Mouse (Mus musculus): ENCODE data around the gene Trpv2. TPM values are rescaled to one million over a fixed set of nuclear protein-coding genes. Genes with fewer than 3 reads are reported as not detected.

Gene Trpv2
- total and polyA plus RNA-seq, 3 experiments, result 39.2 to 58.7 (median 46.2) TPM

- Histone ChIP-seq H3K4me3 (replicated peaks in 1 of 3; ENCODE audit: low read depth in 2 of 3, low read length in 2 of 3, poor library complexity in 1 of 3) (peak overlapping the region; percentile 68 to 90 (median 69)), H3K4me1 (ENCODE audit: control insufficient read depth in 1 of 2, insufficient read depth in 2 of 2) (peaks cover 14 to 49% of the 10 kb centered on the region in 2 experiments), H3K27me3 (replicated peaks) (no peaks in the 10 kb centered on the region), H3K9me3 (replicated peaks; ENCODE audit: low read length) (no peaks in the 10 kb centered on the region), H3K79me2 (replicated peaks; ENCODE audit: control insufficient read depth, extremely low read depth, insufficient read depth, poor library complexity, severe bottlenecking) (peaks cover 28% of the 10 kb centered on the region), H3K9ac (ENCODE audit: insufficient read depth, low read depth) (peak overlapping the region; percentile 99), H3K4me2 (ENCODE audit: insufficient read depth, low read depth, poor library complexity, severe bottlenecking) (peak overlapping the region; percentile 95), H3K36me3 (replicated peaks in 1 of 2; ENCODE audit: control insufficient read depth in 1 of 2, insufficient read depth in 1 of 2, low read length in 1 of 2) (peaks cover 66 to 83% of the 10 kb centered on the region in 2 experiments), H3K27ac (ENCODE audit: insufficient read depth, low read depth) (peak overlapping the region; percentile 92)
- peak; percentile 61 for DNase-seq (ENCODE audit: extremely low read depth)
- TF ChIP-seq ZNF384 (IDR thresholded peaks at IDR 0.05; ENCODE audit: low read depth, low read length) (peak; percentile 72), BHLHE40 (IDR thresholded peaks at IDR 0.05; ENCODE audit: low read depth, low read length) (no peak), RCOR1 (conservative IDR thresholded peaks at IDR 0.05; ENCODE audit: low read depth, low read length) (no peak), TBP (conservative IDR thresholded peaks at IDR 0.05; ENCODE audit: low read depth, low read length) (no peak), SIN3A (IDR thresholded peaks at IDR 0.05; ENCODE audit: low read length) (peak; percentile 31; the same call in 1 of the 2 replicates), HCFC1 (IDR thresholded peaks at IDR 0.05; ENCODE audit: low read depth, low read length) (peak; percentile 29; the same call in 1 of the 2 replicates), EP300 (IDR thresholded peaks at IDR 0.05; ENCODE audit: low read length) (no peak), UBTF (IDR thresholded peaks at IDR 0.05; ENCODE audit: low read depth, low read length) (no peak), ZMIZ1 (IDR thresholded peaks at IDR 0.05; ENCODE audit: low read depth, low read length) (no peak), NRF1 (IDR thresholded peaks at IDR 0.05; ENCODE audit: low read depth, low read length) (no peak), IRF4 (IDR thresholded peaks at IDR 0.05; ENCODE audit: low read depth, low read length) (no peak), NELFE (IDR thresholded peaks at IDR 0.05; ENCODE audit: low read depth, low read length) (no peak; the same call in none of the 2 replicates), SMC3 (IDR thresholded peaks at IDR 0.05; ENCODE audit: low read depth, low read length) (no peak), RAD21 (IDR thresholded peaks at IDR 0.05; ENCODE audit: low read depth, low read length) (no peak), POLR2AphosphoS2 (IDR thresholded peaks at IDR 0.05; ENCODE audit: low read depth, low read length) (peak; percentile 92), USF1 (IDR thresholded peaks at IDR 0.05; ENCODE audit: low read depth, low read length) (no peak), CHD1 (IDR thresholded peaks at IDR 0.05; ENCODE audit: low read depth, low read length) (peak; percentile 35), PAX5 (IDR thresholded peaks at IDR 0.05; ENCODE audit: low read length) (no peak), JUN (IDR thresholded peaks at IDR 0.05; ENCODE audit: insufficient read depth, low read depth, low read length) (no peak), CTCF (conservative IDR thresholded peaks at IDR 0.05 in 1 of 2, IDR thresholded peaks at IDR 0.05 in 1 of 2; ENCODE audit: low read depth in 2 of 2, low read length in 2 of 2) (peak; percentile 33 to 50; a peak in 3 of 4 replicates), ZC3H11A (IDR thresholded peaks at IDR 0.05; ENCODE audit: low read depth, low read length) (no peak), E2F4 (IDR thresholded peaks at IDR 0.05; ENCODE audit: insufficient replicate concordance, low read depth, low read length) (0 out of 2 replicates have a peak, but pooled peaks have one; percentile 11), MYC (IDR thresholded peaks at IDR 0.05; ENCODE audit: low read depth, low read length) (peak; percentile 93), MAZ (IDR thresholded peaks at IDR 0.05; ENCODE audit: low read depth, low read length) (0 out of 2 replicates have a peak, but pooled peaks have one; percentile 6), ETS1 (conservative IDR thresholded peaks at IDR 0.05; ENCODE audit: low read depth, low read length) (no peak), MXI1 (IDR thresholded peaks at IDR 0.05; ENCODE audit: low read depth, low read length) (peak; percentile 39; the same call in 1 of the 2 replicates), MAX (IDR thresholded peaks at IDR 0.05; ENCODE audit: low read length) (no peak; the same call in 1 of the 2 replicates), KAT2A (IDR thresholded peaks at IDR 0.05; ENCODE audit: insufficient replicate concordance, low read length) (0 out of 2 replicates have a peak, but pooled peaks have one; percentile 47), ZKSCAN1 (IDR thresholded peaks at IDR 0.05; ENCODE audit: borderline replicate concordance, low read depth, low read length) (no peak), MAFK (IDR thresholded peaks at IDR 0.05; ENCODE audit: insufficient replicate concordance, low read length) (no peak), POLR2A (IDR thresholded peaks at IDR 0.05; ENCODE audit: low read depth, low read length) (no peak; the same call in 1 of the 2 replicates)
- dilution Hi-C loops (cut with MboI; ENCODE audit: extremely low pct_ligation_motif_present, extremely low pct_unique_long_range_greater_than_20kb, low sequenced_read_pairs) (no loop called here), in situ Hi-C loops (cut with MboI; ENCODE audit: low pct_ligation_motif_present, low pct_unique_long_range_greater_than_20kb, low sequenced_read_pairs) (no loop called here)
These were observed 29.2 kb downstream of the Trpv2 start for GRCm38 (mm10) chr11:62603312-62604056.

All from CH12.LX (cell line).